Mouse (Mus musculus): ENCODE results near the gene Igf1r. TPM values are rescaled to one million over a fixed set of nuclear protein-coding genes. Genes with fewer than 3 reads are reported as not detected.

Igf1r gene
- polyA plus RNA-seq, 1 experiment from 2014 or later, result 18.1 TPM

GRCm38 (mm10) chr7:68182773-68183172 is 230.1 kb downstream of the Igf1r start:
- H3K4me1 ChIP-seq (replicated peaks; ENCODE audit: insufficient read depth, low read length), result peaks cover 16% of the 10 kb centered on the region; the same call in 1 of the 2 replicates
- DNase-seq (ENCODE audit: low spot score) (peak; percentile 25), ATAC-seq (replicated peaks; ENCODE audit: low FRiP score, low read depth) (no peak)
- no peaks in the 10 kb centered on the region for H3K9me3 ChIP-seq (replicated peaks; ENCODE audit: low read length)
- no peaks in the 10 kb centered on the region for H3K27me3 ChIP-seq (ENCODE audit: insufficient read depth, low read length)
- TF ChIP-seq CTCF (IDR thresholded peaks at IDR 0.05; ENCODE audit: low read depth), result no peak
- H3K4me3 ChIP-seq (replicated peaks; ENCODE audit: low read depth, low read length), result no peak overlapping the region
- peaks cover 35% of the 10 kb centered on the region for H3K36me3 ChIP-seq (ENCODE audit: insufficient read depth, low read length)
- no peak overlapping the region for H3K27ac ChIP-seq
- no peak overlapping the region for H3K9ac ChIP-seq (ENCODE audit: low read depth, low read length)
- H3K4me2 ChIP-seq (ENCODE audit: low read length), result no peak overlapping the region
- 70% methylated on average over 6 of the region's 6 CpGs for WGBS

DNA sequence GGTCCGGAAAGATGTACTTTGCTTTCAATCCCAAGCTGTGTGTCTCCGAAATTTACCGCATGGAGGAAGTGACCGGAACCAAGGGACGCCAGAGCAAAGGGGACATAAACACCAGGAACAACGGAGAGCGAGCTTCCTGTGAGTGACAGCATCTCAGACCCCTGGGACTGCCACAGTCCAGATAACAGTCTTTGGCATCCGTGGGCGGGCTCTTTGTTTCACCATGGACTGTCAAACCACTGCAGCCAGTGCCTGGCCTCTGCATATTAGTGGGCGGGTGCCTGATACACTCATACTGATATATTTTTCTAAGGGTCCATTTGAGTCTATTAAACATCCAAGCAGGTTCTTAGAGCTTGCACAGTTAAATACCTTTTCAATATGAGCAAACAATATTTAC is 230.8 kb downstream of the Igf1r start:
- H3K27ac ChIP-seq, result no peak overlapping the region
- whole genome bisulfite sequencing, result 70% methylated on average over 10 of the region's 10 CpGs
- H3K9ac ChIP-seq (ENCODE audit: low read depth, low read length), result no peak overlapping the region
- ATAC-seq (replicated peaks; ENCODE audit: low FRiP score, low read depth) (no peak), DNase-seq (ENCODE audit: low spot score) (no peak)
- H3K4me3 ChIP-seq (replicated peaks; ENCODE audit: low read depth, low read length), result no peak overlapping the region
- H3K4me2 ChIP-seq (ENCODE audit: low read length), result no peak overlapping the region
- TF ChIP-seq CTCF (IDR thresholded peaks at IDR 0.05; ENCODE audit: low read depth), result no peak
- no peaks in the 10 kb centered on the region for H3K27me3 ChIP-seq (ENCODE audit: insufficient read depth, low read length)
- peaks cover 41% of the 10 kb centered on the region for H3K36me3 ChIP-seq (ENCODE audit: insufficient read depth, low read length)
- peaks cover 16% of the 10 kb centered on the region; the same call in 1 of the 2 replicates for H3K4me1 ChIP-seq (replicated peaks; ENCODE audit: insufficient read depth, low read length)
- no peaks in the 10 kb centered on the region for H3K9me3 ChIP-seq (replicated peaks; ENCODE audit: low read length)

GRCm38 (mm10) chr7:68189211-68189610 is 236.6 kb downstream of the Igf1r start:
- Histone ChIP-seq H3K4me3 (replicated peaks; ENCODE audit: low read depth, low read length) (no peak overlapping the region), H3K9me3 (replicated peaks; ENCODE audit: low read length) (no peaks in the 10 kb centered on the region), H3K36me3 (ENCODE audit: insufficient read depth, low read length) (peaks cover 80% of the 10 kb centered on the region), H3K27me3 (ENCODE audit: insufficient read depth, low read length) (no peaks in the 10 kb centered on the region), H3K4me1 (replicated peaks; ENCODE audit: insufficient read depth, low read length) (no peaks in the 10 kb centered on the region), H3K9ac (ENCODE audit: low read depth, low read length) (no peak overlapping the region), H3K27ac (no peak overlapping the region), H3K4me2 (ENCODE audit: low read length) (no peak overlapping the region)
- 84% methylated on average over 6 of the region's 6 CpGs for WGBS
- DNase-seq (ENCODE audit: low spot score) (no peak), ATAC-seq (replicated peaks; ENCODE audit: low FRiP score, low read depth) (no peak)
- TF ChIP-seq CTCF (IDR thresholded peaks at IDR 0.05; ENCODE audit: low read depth), result no peak

GRCm38 (mm10) chr7:68189691-68190456 is 237.2 kb downstream of the Igf1r start:
- Histone ChIP-seq H3K27ac (no peak overlapping the region), H3K4me1 (replicated peaks; ENCODE audit: insufficient read depth, low read length) (no peaks in the 10 kb centered on the region), H3K4me2 (ENCODE audit: low read length) (no peak overlapping the region), H3K9me3 (replicated peaks; ENCODE audit: low read length) (no peaks in the 10 kb centered on the region), H3K9ac (ENCODE audit: low read depth, low read length) (no peak overlapping the region), H3K4me3 (replicated peaks; ENCODE audit: low read depth, low read length) (no peak overlapping the region), H3K36me3 (ENCODE audit: insufficient read depth, low read length) (peaks cover 80% of the 10 kb centered on the region), H3K27me3 (ENCODE audit: insufficient read depth, low read length) (no peaks in the 10 kb centered on the region)
- DNase-seq (ENCODE audit: low spot score), result no peak
- WGBS, result 95% methylated on average over 13 of the region's 13 CpGs
- TF ChIP-seq CTCF (IDR thresholded peaks at IDR 0.05; ENCODE audit: low read depth), result no peak
- ATAC-seq (replicated peaks; ENCODE audit: low FRiP score, low read depth), result no peak

DNA sequence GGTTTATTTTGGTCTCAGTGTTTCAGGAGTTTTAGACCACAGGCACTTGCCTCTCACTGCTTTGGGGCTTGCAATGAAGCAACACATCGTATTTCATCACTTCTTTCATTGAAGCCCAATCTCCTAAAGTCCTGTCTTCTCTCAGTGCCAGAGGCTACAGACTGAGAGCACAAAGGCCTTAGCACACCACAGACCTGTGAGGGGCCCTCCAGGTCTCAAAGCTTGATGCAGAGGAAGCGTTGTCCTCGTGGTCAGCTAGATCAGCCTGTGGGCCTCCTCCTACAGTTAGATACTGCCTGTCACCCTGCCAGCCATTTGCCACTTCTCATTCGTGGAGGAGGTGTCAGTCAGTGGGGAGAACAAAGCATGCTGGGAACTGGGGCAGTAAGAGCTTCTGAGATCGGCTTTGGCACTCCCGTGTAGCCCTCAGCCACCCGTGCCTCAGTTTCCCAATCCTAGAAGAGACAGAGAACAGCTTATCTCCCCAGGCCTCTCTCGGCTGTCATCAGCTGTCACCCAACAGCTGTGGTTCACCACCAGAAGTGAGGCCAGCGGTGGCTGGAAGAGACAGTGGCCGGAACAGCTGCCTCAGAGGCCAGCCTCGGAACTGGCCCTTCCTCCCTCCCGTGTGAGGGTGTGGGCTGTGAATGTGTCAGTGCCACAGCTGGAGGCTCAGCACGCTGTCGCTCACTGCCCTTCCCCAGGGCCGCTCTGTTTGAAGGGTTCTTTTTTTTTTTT is 241.5 kb downstream of the Igf1r start:
- WGBS, result 80% methylated on average over 15 of the region's 15 CpGs
- H3K27ac ChIP-seq, result no peak overlapping the region
- H3K9ac ChIP-seq (ENCODE audit: low read depth, low read length), result no peak overlapping the region
- peaks cover 83% of the 10 kb centered on the region for H3K36me3 ChIP-seq (ENCODE audit: insufficient read depth, low read length)
- DNase-seq (ENCODE audit: low spot score) (no peak), ATAC-seq (replicated peaks; ENCODE audit: low FRiP score, low read depth) (no peak)
- H3K9me3 ChIP-seq (replicated peaks; ENCODE audit: low read length), result no peaks in the 10 kb centered on the region
- no peaks in the 10 kb centered on the region for H3K27me3 ChIP-seq (ENCODE audit: insufficient read depth, low read length)
- no peak overlapping the region for H3K4me2 ChIP-seq (ENCODE audit: low read length)
- TF ChIP-seq CTCF (IDR thresholded peaks at IDR 0.05; ENCODE audit: low read depth), result no peak
- no peaks in the 10 kb centered on the region for H3K4me1 ChIP-seq (replicated peaks; ENCODE audit: insufficient read depth, low read length)
- H3K4me3 ChIP-seq (replicated peaks; ENCODE audit: low read depth, low read length), result no peak overlapping the region

- 97% methylated on average over 7 of the region's 7 CpGs for WGBS
- Histone ChIP-seq H3K36me3 (ENCODE audit: insufficient read depth, low read length) (peaks cover 67% of the 10 kb centered on the region), H3K4me1 (replicated peaks; ENCODE audit: insufficient read depth, low read length) (no peaks in the 10 kb centered on the region), H3K27me3 (ENCODE audit: insufficient read depth, low read length) (no peaks in the 10 kb centered on the region), H3K27ac (no peak overlapping the region), H3K4me2 (ENCODE audit: low read length) (no peak overlapping the region), H3K4me3 (replicated peaks; ENCODE audit: low read depth, low read length) (no peak overlapping the region), H3K9me3 (replicated peaks; ENCODE audit: low read length) (no peaks in the 10 kb centered on the region), H3K9ac (ENCODE audit: low read depth, low read length) (no peak overlapping the region)
- ATAC-seq (replicated peaks; ENCODE audit: low FRiP score, low read depth) (no peak), DNase-seq (ENCODE audit: low spot score) (no peak)
- TF ChIP-seq CTCF (IDR thresholded peaks at IDR 0.05; ENCODE audit: low read depth), result no peak
These were observed 247.0 kb downstream of the Igf1r start for GRCm38 (mm10) chr7:68199609-68200008.
